Mouse (Mus musculus) cortical plate, adult 2 months (tissue): ENCODE results near the gene Pex14. TPM values are rescaled to one million over a fixed set of nuclear protein-coding genes. Genes with fewer than 3 reads are reported as not detected.
A peak's percentile ranks its signal among the peaks of the same experiment; 100 is the strongest.
"Not testable (repeated sequence)": the region's sequence is repeated elsewhere in the genome, so short reads cannot be mapped to it uniquely, and the experiment has no call there.

Experiments used
- H3K27ac ChIP-seq: fragments of 200-500 bp; 2 replicates; pipeline ENCODE4 v1.5.1; 2012; ENCODE audit warnings: low read length, control low read depth, inconsistent platforms; ENCODE audit not compliant: insufficient read depth
- H3K4me1 ChIP-seq: fragments of 200-500 bp; 2 replicates; pipeline ENCODE4 v1.6.1; 2011; ENCODE audit warnings: low read length; ENCODE audit not compliant: control insufficient read depth, insufficient read depth
- H3K4me3 ChIP-seq: fragments of 200-500 bp; 2 replicates; pipeline ENCODE4 v1.5.1; 2011; ENCODE audit warnings: mild to moderate bottlenecking, low read length, control low read depth; ENCODE audit not compliant: insufficient read depth
- CTCF ChIP-seq: fragments of 200-500 bp; IDR thresholded peaks from 2 replicates; pipeline ENCODE4 v1.5.1; 2011; ENCODE audit warnings: mild to moderate bottlenecking, control low read depth, low read length; ENCODE audit not compliant: insufficient read depth; ENCODE audit errors: extremely low read depth
- POLR2A ChIP-seq: fragments of 200-500 bp; IDR thresholded peaks from 2 replicates; pipeline ENCODE4 v1.6.1; 2011; ENCODE audit warnings: mild to moderate bottlenecking, low read length, control low read depth; ENCODE audit not compliant: insufficient read depth; ENCODE audit errors: extremely low read depth
- polyA plus RNA-seq: library from polyadenylated mRNA; depleted of rRNA; stranded (reverse); fragments of >200 nt; gene quantifications from 2 replicates; pipeline ENCODE4 v1.2.3, GENCODE M21; 2012

Pex14 gene
- polyA plus RNA-seq, 1 experiment = 42.4 TPM

DNA sequence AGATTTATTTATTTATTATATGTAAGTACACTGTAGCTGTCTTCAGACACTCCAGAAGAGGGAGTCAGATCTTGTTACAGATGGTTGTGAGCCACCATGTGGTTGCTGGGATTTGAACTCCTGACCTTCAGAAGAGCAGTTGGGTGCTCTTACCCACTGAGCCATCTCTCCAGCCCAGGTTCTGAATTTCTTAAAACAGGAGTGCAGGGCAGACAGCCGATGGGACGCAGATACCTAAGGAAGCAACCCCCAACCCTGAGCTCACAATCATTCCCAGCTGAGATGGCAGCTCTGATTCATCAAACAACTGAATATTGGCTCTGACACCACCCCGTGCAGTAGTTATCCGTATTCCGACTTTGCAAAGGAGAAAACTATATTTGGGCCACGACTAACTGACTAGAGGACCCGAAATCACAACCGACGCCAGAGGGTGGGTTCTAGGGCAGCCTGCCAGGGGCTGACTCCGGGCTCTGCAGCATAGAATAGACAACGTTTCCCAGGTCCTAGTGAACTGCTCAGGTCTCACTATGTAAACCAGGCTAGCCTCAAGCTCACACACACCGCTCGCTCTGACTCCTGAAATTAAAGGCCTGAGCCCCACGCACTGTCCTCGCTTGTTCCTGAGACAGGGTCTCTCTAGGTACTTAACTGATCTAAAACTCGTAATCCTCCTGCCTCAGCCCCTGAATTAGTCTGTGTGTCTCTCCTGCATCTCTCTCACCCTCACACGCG lies 36.6 kb upstream of the Pex14 start:
- TF ChIP-seq POLR2A = no peak
- TF ChIP-seq CTCF = no peak
- H3K4me1 ChIP-seq = 0 out of 2 replicates have a peak, but pooled peaks cover 2% of the 10 kb centered on the region
- H3K27ac ChIP-seq = no peak overlapping the region
- H3K4me3 ChIP-seq = peak overlapping the region; percentile 71; the same call in 1 of the 2 replicates

DNA sequence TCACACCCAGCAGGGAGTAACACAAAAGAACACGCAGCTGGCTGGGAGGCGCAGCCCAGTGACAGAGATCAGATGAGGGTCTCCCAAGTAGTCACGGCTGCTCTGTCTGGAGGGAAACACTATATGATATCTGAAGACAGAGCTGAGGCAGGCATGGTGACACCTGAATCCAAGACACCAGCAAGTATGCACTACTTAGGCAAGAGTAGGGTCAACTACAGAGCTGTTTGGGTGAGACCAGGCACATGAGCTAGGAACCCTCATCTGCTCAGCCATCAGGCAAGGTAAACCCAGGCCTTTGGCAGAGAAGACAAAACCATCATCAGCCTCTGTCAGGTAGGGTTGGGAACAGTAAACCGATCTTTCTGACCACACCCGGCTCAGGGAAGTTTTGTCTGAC lies 33.7 kb upstream of the Pex14 start:
- H3K4me3 ChIP-seq = no peak overlapping the region
- 0 out of 2 replicates have a peak, but pooled peaks cover 2% of the 10 kb centered on the region for H3K4me1 ChIP-seq
- TF ChIP-seq CTCF (no peak), POLR2A (no peak)
- H3K27ac ChIP-seq = no peak overlapping the region

DNA sequence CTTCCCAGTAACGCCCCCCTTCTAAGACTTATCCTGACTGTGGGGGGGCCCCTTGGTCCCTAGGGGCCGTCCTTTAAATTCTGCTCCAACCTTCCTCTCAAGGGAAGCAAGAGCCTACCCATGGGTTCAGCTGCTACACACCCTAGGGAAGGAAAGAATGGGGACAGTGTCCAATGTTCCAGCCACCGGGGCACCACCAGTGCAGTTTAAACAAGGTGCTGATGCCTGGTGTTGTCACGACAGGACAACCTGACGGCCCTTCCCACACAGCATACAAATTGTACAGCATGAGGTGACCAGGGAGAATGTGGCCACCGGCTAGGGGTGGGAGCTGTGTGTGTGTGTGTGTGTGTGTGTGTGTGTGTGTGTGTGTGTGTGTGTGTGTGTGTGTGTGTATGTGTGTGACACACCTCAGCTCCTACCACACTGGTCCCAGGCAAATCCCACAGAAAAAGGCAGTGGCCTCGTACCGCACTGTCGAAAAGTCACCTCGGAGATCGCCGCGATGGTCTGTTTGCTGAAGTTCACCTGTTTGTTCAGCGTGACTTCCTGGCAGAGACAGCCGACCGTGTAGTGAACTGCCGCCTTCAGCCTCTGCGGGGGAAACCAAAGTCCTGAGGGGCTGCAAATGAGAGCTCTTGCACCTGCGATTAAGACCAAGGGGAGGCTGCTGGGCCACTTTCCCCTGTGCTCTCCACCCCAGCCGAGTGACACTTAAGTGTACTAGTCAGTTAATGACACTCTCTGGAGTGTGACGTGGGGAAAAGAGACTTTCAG lies 32.3 kb upstream of the Pex14 start:
- no peak for TF ChIP-seq CTCF
- no peak for TF ChIP-seq POLR2A
- H3K4me3 ChIP-seq = no peak overlapping the region
- H3K4me1 ChIP-seq = peaks cover 4% of the 10 kb centered on the region
- H3K27ac ChIP-seq = no peak overlapping the region

DNA sequence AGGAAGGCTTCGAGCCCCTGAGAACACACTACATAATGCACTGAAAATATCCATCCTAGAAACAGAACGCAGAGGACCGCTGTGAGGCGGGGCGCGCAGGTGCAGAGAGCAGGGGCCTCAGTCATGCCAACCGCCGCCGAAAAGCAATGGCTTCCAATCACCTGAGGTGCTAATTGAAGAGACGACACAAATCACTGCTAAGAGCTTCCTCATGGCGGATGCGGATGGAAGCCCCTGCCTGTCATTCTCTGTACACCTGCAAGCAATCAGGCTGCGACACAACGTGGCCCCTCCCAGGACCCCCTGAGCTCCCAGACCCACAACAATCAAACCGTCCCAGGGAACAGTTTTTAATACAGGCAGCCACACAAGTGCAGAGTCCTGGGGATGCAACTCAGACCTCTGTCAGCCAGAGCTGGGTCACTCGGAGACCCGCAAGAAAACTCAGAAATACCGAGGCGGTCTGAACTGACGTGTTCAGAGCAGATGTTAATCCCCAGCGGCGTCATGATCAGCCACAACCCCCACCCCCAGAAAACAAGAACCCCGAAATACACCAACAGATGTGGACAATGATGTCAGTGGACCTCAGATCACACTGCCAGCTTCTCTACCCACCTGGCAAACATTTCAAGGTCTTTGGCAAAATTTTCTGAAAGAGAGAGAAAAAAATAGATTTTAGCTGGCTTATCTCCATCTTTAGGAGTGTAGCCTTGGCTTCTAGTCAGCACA lies 31.5 kb upstream of the Pex14 start:
- TF ChIP-seq CTCF (no peak), POLR2A (no peak)

DNA sequence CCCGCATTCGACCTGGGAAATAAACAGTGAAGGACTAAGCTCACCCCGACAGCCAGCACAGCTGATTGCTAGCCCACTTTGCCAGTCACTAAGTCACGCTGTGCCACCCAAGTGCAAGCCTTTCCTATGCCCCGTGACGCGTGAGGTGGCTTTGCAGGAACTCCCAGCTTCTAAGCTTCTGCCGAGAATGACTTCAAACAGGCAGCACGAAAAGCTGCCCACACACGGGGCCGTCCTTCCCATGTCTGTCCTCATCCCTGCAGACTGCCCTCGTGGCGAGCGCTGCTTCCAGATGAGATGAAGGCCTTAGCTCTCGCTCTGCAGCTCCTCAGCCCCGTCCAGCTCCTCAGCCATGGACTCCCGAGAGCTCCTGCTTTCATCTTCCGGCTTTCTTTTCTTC lies 28.8 kb upstream of the Pex14 start:
- Histone ChIP-seq H3K4me3 (no peak overlapping the region), H3K4me1 (peaks cover 2% of the 10 kb centered on the region), H3K27ac (no peak overlapping the region)
- no peak for TF ChIP-seq POLR2A
- no peak for TF ChIP-seq CTCF

More for the DNA sequence above, 31.5 kb upstream of the Pex14 start:
- H3K4me1 ChIP-seq = peaks cover 2% of the 10 kb centered on the region
- no peak overlapping the region for H3K4me3 ChIP-seq
- H3K27ac ChIP-seq = no peak overlapping the region

DNA sequence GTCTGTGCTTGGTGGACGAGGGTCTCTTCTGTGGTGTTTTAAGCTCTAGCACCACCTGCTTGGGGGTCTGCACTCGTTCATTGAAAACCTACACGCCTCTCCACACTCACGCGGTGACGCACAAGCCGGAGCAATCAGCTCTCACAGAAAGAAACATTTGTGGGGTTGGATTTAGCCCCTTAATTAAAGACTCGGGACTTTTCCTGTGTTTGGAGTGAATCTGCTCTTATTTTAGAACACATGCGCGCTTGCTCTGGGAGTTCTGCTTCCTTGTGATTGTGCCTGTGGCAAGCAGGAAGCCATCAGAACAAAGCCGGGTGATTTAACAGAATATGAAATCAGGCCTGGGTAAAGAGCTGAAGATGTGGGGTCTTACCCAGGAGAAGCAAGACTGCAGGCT lies 27.0 kb upstream of the Pex14 start, which contains the start of gene Cort:
Gene Cort (minus strand): TSS at position 101 of the 400 bp plus-strand sequence.
- Histone ChIP-seq H3K27ac (no peak within 1 kb of the TSS), H3K4me3 (no peak within 1 kb of the TSS), H3K4me1 (peaks cover 2% of the 10 kb centered on the region)
- TF ChIP-seq POLR2A = no peak
- no peak for TF ChIP-seq CTCF

DNA sequence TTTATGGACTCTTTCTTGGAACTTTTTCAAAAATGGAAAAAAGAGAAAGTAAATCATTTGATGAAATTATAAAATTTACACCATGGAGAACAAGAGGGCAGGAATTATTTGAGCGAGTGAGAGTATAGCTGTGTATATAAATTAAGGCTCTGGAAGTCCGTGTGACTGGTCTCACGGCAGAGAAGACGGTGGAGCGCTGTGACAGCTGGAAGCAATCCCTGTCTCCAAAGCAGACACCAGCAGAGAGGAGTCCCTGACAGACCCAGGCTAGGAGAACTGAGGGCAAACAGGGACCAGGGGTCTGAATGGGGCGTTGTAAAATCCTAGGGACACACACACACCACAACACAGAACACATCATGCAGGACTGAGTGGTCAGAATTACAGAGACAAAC lies 26.4 kb upstream of the Pex14 start:
- H3K4me1 ChIP-seq = peaks cover 2% of the 10 kb centered on the region
- TF ChIP-seq CTCF (no peak), POLR2A (no peak)
- no peak overlapping the region for H3K27ac ChIP-seq
- H3K4me3 ChIP-seq = no peak overlapping the region

DNA sequence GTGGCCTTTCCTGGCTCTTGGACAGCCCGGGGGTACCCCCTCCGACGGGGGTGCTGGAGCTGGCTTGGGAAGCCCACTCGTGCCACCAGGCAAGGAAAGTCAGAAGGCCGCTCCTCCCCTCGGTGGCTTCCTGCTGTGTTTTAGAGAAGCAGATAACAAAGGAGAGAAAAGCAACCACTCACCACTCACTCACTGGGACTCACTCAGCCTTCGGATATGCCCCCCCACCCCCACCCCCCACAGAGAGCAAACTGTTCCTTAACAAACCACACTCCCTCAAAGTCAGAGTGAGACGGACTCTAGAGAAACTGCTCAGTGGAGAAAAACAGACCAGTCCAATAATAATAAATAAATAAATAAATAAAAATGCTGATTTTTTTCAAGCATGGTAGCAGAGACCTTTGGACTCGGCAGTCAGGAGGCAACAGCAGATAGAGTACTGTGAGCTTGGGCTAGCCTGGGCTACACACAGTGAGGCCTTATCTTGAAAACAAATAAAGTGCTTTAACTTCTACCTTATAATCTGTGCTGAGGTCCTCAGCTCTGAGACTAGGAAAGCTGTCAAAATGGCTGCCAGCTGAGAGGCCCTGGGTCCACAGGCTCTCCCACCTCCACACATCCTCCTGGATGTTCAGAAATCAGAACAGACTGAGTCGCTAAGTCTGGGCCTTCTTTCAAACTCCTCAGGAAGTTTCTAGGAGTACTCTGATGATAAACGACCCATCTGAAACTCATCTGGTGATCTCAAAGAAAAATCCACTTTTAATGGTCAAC lies 25.9 kb upstream of the Pex14 start:
- TF ChIP-seq POLR2A = no peak
- TF ChIP-seq CTCF = no peak
- H3K27ac ChIP-seq = no peak overlapping the region
- peaks cover 2% of the 10 kb centered on the region for H3K4me1 ChIP-seq

DNA sequence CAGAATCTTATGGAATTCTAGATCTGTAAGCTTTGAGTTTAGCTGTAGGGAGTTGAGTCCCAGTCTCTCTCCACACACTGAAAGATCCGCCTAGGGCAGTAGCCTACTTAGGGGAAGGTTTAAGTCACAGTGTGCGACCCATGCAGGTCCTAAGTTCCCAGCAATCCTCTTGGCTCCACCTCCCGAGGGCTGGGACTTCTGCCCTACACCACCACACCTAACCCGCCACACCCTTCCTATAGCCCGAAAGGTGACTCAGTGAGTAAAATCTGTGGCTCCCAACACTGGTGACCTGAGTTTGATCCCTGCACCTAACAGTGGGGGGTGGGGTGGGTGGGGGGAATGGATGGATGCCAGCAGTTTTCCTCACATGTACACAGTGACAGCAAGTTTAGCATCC lies 23.8 kb upstream of the Pex14 start:
- no peak overlapping the region for H3K27ac ChIP-seq
- TF ChIP-seq CTCF (no peak), POLR2A (no peak)
- H3K4me3 ChIP-seq = no peak overlapping the region
- peaks cover 2% of the 10 kb centered on the region for H3K4me1 ChIP-seq

More for the DNA sequence above, 25.9 kb upstream of the Pex14 start:
- no peak overlapping the region for H3K4me3 ChIP-seq

DNA sequence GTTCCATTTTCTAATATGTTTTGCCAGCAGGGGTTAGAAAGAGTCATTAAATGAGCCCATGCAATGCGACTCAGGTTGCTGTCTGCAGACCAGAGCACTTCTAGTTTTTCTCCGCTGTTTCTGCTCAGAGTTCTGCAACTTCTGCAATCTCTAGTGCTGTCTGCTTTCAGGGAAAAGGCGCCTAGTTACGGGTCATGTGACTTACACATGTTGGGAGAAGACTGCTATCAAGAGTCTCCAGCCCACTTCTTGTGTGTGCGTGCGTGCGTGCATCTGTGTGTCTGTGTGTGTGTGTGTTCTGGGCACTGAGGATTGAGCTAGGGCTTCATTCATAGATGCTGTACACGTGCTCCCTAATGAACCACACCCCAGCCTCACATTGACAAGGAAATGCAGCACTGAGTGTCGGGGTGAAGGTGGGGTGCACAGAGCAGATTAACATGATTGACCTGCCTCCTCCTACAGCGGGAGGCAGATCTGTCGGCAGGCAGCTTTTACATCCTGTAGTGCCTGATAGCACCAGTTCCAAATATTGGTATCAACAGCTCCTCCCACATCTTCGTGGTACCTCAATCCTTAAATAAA lies 20.4 kb upstream of the Pex14 start:
- H3K27ac ChIP-seq, H3K4me1 ChIP-seq, H3K4me3 ChIP-seq: not testable (repeated sequence)
